Comparison of ENCODE assay signal across 9 mouse cellular contexts in genomic region chrX:162915697-162916096, GRCm38 (mm10). TPM values are rescaled to one million over a fixed set of nuclear protein-coding genes. Genes with fewer than 3 reads are reported as not detected.
DNase-seq lines count a peak whose midpoint lies in the region; ATAC-seq and TF ChIP-seq lines count a peak whose summit lies in the region.
"Had no signal": no experiment of that assay in that cellular context is flagged by ENCODE, and none has a peak within 500 bp of the region (broad histone marks: within the 10 kb centered on the region; RNA-seq: fewer than 3 reads in every experiment).

No protein-coding gene starts in this region.

- no peak overlapping the region for H3K9ac ChIP-seq in heart, embryonic 11.5 days (ENCODE audit: low read depth, low read length)
- H3K9ac ChIP-seq in ES-E14 (ENCODE audit: insufficient read depth, low read depth, low read length, poor library complexity, severe bottlenecking): no peak overlapping the region
- no peak overlapping the region for H3K9ac ChIP-seq in lung, postnatal 0 days (replicated peaks; ENCODE audit: low read depth)
- H3K9ac ChIP-seq: limb, embryonic 13.5 days had no signal

- TF ChIP-seq EP300 in lung, postnatal 0 days (IDR thresholded peaks at IDR 0.05): no peak

- H3K9me3 ChIP-seq in heart, embryonic 11.5 days (replicated peaks; ENCODE audit: control insufficient read depth, low read length): no peaks in the 10 kb centered on the region
- H3K9me3 ChIP-seq in ES-E14 (ENCODE audit: control insufficient read depth, insufficient read depth, low read depth, low read length): no peaks in the 10 kb centered on the region
- no peaks in the 10 kb centered on the region for H3K9me3 ChIP-seq in lung, postnatal 0 days (ENCODE audit: low read length)
- H3K9me3 ChIP-seq: limb, embryonic 13.5 days had no signal

- in situ Hi-C loops in ES-E14 (cut with MboI; ENCODE audit: low sequenced_read_pairs in 2 of 2, unreplicated experiment in 2 of 2): no loop called here

- 35% methylated on average over 5 of the region's 5 CpGs for WGBS in heart, embryonic 11.5 days (ENCODE audit: insufficient replicate concordance)
- 14% methylated on average over 5 of the region's 5 CpGs for WGBS in lung, postnatal 0 days

- DNase-seq in heart, adult 18-20 months: peak; percentile 33 to 76
- no peak for DNase-seq in ES-E14 (ENCODE audit: low read depth, low spot score)
- peak; percentile 41 for DNase-seq in cerebellum, adult 9-10 months
- peak; percentile 5 to 44 for DNase-seq in frontal cortex, postnatal 10 days (ENCODE audit: low spot score in 2 of 2)
- DNase-seq in kidney, postnatal 36 days: peak; percentile 43 to 79
- peak; percentile 47 for DNase-seq in lung, postnatal 0 days (ENCODE audit: low spot score)
- DNase-seq in right cerebral cortex, postnatal 36 days (ENCODE audit: low spot score in 2 of 2): peak; percentile 5 to 7

- H3K4me2 ChIP-seq in heart, embryonic 11.5 days: no peak overlapping the region
- no peak overlapping the region for H3K4me2 ChIP-seq in lung, postnatal 0 days (replicated peaks; ENCODE audit: low read depth, low read length)
- H3K4me2 ChIP-seq: limb, embryonic 13.5 days had no signal

- peaks cover under 1% of the 10 kb centered on the region; the same call in 1 of the 2 replicates for H3K36me3 ChIP-seq in heart, embryonic 11.5 days (ENCODE audit: control insufficient read depth, insufficient read depth, low read length)
- no peaks in the 10 kb centered on the region for H3K36me3 ChIP-seq in ES-E14 (ENCODE audit: control insufficient read depth, insufficient read depth, low read length, poor library complexity, severe bottlenecking)
- no peaks in the 10 kb centered on the region for H3K36me3 ChIP-seq in lung, postnatal 0 days (ENCODE audit: insufficient read depth, low read length)

- H3K27ac ChIP-seq in heart, embryonic 11.5 days (ENCODE audit: low read depth, low read length): no peak overlapping the region
- H3K27ac ChIP-seq in ES-E14 (ENCODE audit: insufficient read depth, low read depth, low read length, poor library complexity, severe bottlenecking): no peak overlapping the region
- no peak overlapping the region for H3K27ac ChIP-seq in lung, postnatal 0 days (ENCODE audit: low read length)
- H3K27ac ChIP-seq: limb, embryonic 13.5 days had no signal

- H3K4me3 ChIP-seq in heart, embryonic 11.5 days (ENCODE audit: low read depth, low read length): no peak overlapping the region
- no peak overlapping the region for H3K4me3 ChIP-seq in ES-E14 (ENCODE audit: insufficient read depth in 1 of 2, low read depth in 1 of 2, low read length in 2 of 2, poor library complexity in 1 of 2, severe bottlenecking in 1 of 2)
- no peak overlapping the region for H3K4me3 ChIP-seq in lung, postnatal 0 days (ENCODE audit: low read depth, low read length)
- H3K4me3 ChIP-seq: limb, embryonic 13.5 days had no signal

- TF ChIP-seq CTCF in lung, postnatal 0 days (IDR thresholded peaks at IDR 0.05): peak; percentile 82

- no peaks in the 10 kb centered on the region for H3K4me1 ChIP-seq in heart, embryonic 11.5 days (ENCODE audit: control insufficient read depth, insufficient read depth, low read length)
- no peaks in the 10 kb centered on the region for H3K4me1 ChIP-seq in ES-E14 (ENCODE audit: control insufficient read depth in 2 of 2, insufficient read depth in 2 of 2, low read length in 2 of 2, poor library complexity in 1 of 2)
- H3K4me1 ChIP-seq in lung, postnatal 0 days (ENCODE audit: insufficient read depth, low read depth, low read length): no peaks in the 10 kb centered on the region
- H3K4me1 ChIP-seq: limb, embryonic 13.5 days had no signal

- H3K27me3 ChIP-seq in heart, embryonic 11.5 days (ENCODE audit: control insufficient read depth, insufficient read depth, low read length): no peaks in the 10 kb centered on the region
- no peaks in the 10 kb centered on the region for H3K27me3 ChIP-seq in lung, postnatal 0 days (replicated peaks; ENCODE audit: insufficient read depth, low read length)
- H3K27me3 ChIP-seq: limb, embryonic 13.5 days had no signal

- no peak for ATAC-seq in heart, embryonic 11.5 days (replicated peaks; ENCODE audit: insufficient number of reproducible peaks, low FRiP score, low TSS enrichment)
- no peak for ATAC-seq in lung, postnatal 0 days

TF ChIP-seq in ES-E14, 5 proteins besides CTCF, POLR2A, EP300 and RAD21:
- TF ChIP-seq CHD2 (IDR thresholded peaks at IDR 0.05; ENCODE audit: low read depth, low read length) (no peak), ZC3H11A (IDR thresholded peaks at IDR 0.05; ENCODE audit: borderline replicate concordance, low read depth, low read length) (0 out of 2 replicates have a peak, but pooled peaks have one; percentile 14)

RNA-seq across cellular contexts. Expression of gene Ctps2, which starts 14.7 kb away (rescaled TPM):
- total RNA-seq in heart, adult 18-20 months (2021): 10 to 100 TPM; 13.3 to 13.4 TPM
- polyA plus RNA-seq in heart, embryonic 11.5 days (2014; fragmentation: Nextera tagmentation; extraction: Ambion mirVana): 57.5 and 69.2 TPM in 2 replicates
- 15.1 and 23.4 TPM in 2 replicates for total RNA-seq in ES-E14 (2012; rRNA removed)
- 62.0 and 73.1 TPM in 2 replicates for polyA plus RNA-seq in lung, postnatal 0 days (2015; fragmentation: Nextera tagmentation; extraction: Ambion mirVana)

RNA-seq across cellular contexts. Expression of gene Syap1, which starts 27.4 kb away (rescaled TPM):
- 10 to 100 TPM; 27.5 to 30.6 TPM for total RNA-seq in heart, adult 18-20 months (2021)
- 30.9 and 33.0 TPM in 2 replicates for polyA plus RNA-seq in heart, embryonic 11.5 days (2014; fragmentation: Nextera tagmentation; extraction: Ambion mirVana)
- 7.1 and 11.8 TPM in 2 replicates for total RNA-seq in ES-E14 (2012; rRNA removed)
- 49.9 and 56.6 TPM in 2 replicates for polyA plus RNA-seq in lung, postnatal 0 days (2015; fragmentation: Nextera tagmentation; extraction: Ambion mirVana)

RNA-seq across cellular contexts. Expression of gene S100g, which starts 48.7 kb away (rescaled TPM):
- total RNA-seq in heart, adult 18-20 months (2021): not detected
- 0.63 TPM in 1 of 2 replicates, not detected in the other for polyA plus RNA-seq in heart, embryonic 11.5 days (2014; fragmentation: Nextera tagmentation; extraction: Ambion mirVana)
- total RNA-seq in ES-E14 (2012; rRNA removed): 0.54 TPM in 1 of 2 replicates, not detected in the other
- polyA plus RNA-seq in lung, postnatal 0 days (2015; fragmentation: Nextera tagmentation; extraction: Ambion mirVana): 1,178 and 1,226 TPM in 2 replicates
- polyA plus RNA-seq: limb, embryonic 13.5 days had no signal
